Mouse (Mus musculus) erythroblast, adult 5-6 weeks (primary cell): Measurements from ENCODE around the gene Irf1. TPM values are rescaled to one million over a fixed set of nuclear protein-coding genes. Genes with fewer than 3 reads are reported as not detected.

Experiments
- ATAC-seq: replicated peaks from 2 replicates; pipeline ENCODE4 v1.8.0; 2016; ENCODE audit warnings: moderate number of reproducible peaks, mild to moderate bottlenecking, moderate TSS enrichment, inconsistent platforms; ENCODE audit not compliant: poor library complexity, low FRiP score, severe bottlenecking
- total RNA-seq, 2 experiments: library from RNA; stranded (forward) in 1 of 2; stranded (reverse) in 1 of 2; fragments of 150-400 nt in 1 of 2; fragments of 200-764, 138-1000 nt in 1 of 2; gene quantifications; 2 replicates each; pipeline versions ENCODE4 v1.2.3 to v1.2.4; 2015 to 2017; ENCODE audit warnings: low replicate concordance in 2 of 2

Gene Irf1
- total RNA-seq, 2 experiments from 2014 or later = 8.8 to 22.7 TPM

DNA sequence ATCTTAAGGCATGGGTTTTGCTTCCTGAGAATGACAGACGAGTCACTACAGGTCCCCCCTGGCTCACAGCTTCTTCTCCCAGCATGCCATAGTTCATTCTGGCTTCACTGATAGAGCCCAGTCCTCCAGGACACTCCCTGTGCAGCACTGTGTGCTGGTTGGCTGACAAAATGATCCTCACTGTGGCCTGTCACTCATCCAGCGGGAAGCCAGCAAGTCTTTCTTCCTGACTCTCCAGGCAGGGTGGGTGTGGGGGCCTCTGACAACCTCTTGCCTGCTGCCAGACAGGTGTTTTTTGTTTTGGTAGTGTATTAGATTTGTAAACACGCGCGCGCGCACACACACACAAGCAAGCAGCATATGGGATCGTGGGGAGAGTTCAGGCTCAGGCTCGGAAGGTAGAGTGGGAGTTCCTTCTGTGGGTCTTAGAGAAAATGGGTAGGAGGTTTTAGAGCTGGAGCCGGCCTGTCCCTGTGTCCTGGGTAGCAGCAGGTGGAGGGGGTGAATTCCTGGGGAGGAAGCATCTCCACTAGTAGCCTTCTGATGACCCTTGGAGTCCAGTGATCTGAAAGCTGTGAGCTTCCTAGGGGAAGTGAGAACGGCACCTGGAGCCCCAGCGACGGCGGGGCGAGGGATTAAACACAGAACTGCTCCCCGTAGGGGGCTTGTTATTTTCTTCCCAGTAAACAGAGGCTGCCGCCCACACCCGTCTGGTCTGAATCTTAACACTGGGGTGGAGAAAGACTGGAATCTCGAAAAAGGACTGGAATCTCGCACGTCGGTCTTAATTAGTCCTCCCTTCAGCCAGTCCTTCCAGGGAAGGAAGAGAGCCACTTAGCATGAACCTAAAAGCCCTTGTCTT lies 10.0 kb upstream of the Irf1 start:
- ATAC-seq = no peak

DNA sequence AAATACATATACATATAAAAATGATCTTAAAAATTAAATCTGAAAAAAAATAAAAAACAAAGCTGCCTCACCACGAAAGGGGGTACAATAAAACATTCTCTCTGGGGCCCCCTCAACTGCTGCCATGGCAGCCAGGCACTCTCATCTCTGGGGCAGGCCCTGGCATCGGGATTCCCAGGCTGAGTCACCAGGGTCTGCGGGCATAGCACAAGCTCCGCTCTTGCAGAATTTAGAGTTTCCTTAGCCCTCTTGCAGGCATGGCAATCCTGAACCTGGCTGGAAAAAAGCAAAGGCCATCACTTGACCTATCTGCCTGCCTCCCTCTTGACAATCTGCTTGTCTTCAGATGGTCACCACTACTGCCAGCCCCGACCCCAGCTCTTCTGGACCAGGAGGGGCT lies 8.5 kb upstream of the Irf1 start:
- ATAC-seq = no peak

DNA sequence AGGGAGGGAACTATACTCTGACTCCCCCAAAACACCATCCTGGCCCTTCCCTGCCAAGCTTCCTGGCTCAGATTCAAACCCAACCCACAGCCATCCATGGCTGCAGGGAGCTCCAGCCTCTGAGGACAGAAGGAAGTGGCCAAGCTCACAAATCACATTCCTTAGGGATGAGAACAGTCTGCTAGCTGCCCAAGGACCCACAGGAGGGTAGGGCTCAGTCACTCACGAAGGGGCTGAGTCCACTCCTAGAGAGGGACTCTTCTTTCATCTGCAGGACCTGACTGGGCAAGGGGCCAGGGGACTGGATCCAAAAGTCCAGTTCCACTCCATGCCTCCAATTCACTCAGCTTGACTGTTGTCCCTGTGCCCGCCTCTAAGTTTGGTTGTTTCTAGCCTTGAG lies 8.0 kb upstream of the Irf1 start:
- no peak for ATAC-seq

DNA sequence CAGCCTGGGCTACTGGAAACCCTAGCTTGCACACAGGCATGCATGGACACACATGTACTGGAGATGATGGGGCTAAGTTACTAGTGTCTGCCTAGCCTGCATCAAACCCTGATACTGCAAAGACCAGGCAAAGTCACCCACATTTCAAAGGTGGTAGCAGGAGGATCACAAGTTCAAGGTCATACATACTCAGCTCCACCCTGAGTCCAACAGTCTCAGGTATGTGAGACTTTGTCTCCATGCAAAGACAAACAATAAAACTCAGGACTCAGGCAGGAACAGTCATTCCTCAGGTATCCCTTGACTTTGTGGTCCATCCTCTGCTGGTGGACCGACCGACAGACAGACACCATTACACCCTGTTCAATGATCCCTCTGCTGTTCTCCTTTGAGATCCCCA lies 7.4 kb upstream of the Irf1 start:
- no peak for ATAC-seq

DNA sequence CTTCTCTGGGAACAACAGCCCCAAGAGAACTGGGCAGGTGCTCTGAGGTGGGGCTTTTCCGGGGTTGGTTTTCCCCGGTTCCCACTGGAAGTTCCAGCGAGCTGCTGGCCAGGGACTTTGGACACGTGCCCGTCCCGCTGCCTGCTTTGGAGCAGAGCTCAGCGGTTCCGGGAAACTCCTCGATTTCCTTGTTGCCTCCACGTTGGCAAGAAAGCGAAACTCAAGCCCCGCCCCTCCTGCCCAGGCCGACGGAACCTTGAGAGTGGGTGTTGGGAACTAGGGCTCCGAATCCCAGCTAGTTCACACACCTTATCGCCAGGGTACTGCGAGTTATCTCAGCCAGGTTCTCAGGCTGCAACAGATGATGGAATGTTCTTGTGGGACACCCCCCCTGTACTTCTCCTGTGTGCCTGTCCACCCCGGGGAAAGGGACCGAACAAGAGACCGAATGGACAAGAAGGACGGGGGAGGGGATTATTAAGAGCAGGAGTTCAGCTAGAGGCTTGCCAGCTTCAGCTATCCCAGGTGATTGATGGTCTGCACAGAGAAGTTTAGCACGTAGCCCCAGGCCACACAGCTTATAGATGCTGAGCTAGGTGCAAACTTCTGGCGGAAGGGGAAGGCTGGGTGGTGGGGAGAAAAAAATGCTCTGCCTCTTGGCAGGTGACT lies 6.9 kb upstream of the Irf1 start:
- 0 out of 2 replicates have a peak, but pooled peaks have one; percentile 12 for ATAC-seq

DNA sequence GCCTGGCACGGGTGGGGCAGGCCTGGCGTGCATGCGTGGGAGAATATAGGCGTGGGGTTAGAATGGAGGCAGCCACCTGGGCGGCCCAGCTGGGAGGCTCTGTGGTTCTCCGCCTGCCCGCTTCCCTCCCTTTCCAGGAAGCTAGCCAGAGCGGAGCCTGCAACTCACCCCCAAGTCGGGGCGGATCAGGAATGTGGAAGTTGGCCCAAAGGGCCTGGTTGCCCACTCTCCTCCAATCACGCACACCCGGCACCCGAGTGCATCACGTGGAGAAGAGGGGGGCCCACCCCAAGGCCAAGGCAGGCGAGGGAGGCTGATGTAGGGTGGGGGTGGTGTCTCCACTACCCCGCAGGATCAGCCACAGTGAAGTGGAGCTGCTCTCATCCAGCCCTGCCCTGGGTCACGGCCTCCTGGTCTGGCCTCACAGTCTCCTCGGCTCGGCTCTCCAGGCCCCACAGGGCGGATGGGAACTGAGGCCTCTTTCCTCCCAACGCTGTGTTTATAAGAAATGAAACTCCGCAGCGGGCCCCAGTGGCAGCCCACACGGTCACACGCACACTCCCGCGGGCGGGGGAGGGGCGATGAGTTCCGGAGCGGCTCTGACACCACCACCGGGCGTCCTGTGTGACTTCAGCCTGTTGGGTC lies 6.2 kb upstream of the Irf1 start:
- peak; percentile 61 for ATAC-seq

DNA sequence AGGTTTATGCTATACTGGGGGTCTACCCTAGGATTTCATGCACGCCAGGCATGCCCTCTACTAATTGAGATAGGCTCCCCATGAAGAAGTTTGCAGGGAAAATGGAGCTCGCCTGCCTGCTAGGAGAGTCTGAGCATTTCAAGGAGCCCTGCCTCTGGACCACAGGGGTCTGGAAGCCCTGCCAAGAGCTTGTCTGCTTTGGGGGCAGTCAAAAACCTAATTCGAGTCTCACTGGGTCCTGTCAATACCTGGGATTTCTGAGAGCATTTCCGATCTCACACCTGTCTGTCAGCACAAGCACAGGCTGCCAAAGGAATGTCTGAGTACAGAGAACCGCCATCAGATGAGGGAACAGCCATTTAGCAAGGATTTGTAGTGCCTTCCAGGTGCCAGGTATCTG lies 5.2 kb upstream of the Irf1 start:
- no peak for ATAC-seq

DNA sequence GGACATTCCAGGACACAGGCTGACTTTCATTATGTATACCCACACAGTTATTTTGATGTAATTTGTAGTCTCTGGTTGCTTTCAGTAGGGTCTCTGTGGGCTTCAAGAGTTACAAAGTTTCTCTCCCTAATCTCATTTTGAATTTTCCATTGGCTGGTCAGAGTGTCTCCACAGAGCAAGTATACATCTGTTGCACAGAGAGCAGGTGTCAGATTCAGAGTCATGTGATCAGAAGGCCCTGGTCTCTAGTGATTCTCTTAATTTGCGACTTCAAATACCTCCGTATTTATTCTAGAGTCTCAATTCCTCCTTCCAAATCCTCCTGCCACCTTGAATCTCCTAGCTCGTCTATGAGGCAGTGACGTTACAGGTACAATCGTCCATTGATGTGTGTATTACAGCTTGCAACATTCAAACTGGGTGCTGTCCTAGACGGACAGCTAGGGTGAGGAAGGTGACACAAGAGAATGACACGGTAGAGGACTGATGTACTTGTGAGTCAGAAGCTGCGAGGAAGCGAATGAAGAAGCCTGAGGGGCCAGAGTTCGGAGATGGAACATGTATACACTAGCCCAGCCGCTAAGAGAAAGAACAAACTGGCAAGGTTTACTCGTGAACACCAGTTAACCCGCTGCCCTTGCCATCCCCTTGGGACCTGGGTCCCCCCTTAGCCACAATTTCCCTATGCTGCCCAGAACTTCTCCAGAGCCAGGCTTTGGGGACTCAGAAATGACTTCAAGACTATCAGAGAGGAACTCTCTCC lies 1.2 kb upstream of the Irf1 start:
- ATAC-seq = no peak

DNA sequence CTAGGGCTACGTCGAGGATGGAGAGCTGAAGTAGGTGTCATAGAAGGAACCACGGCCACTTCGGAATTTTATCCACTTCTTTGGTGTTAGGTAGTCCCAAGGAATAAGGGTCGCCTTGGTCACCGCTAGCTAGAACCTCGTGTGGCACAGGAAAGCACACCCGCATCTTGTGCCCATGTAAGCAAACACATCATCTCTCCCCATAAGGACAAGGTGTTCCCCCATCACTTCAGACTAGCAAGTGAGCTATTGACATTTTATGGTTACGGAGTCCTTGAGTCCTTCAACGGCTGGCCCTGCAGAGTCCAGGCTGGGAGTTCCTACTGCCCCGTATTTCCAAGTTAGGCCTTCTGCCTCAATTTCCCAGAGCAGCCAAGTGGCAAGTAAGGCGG lies 633 bp upstream of the Irf1 start:
- ATAC-seq = no peak

DNA sequence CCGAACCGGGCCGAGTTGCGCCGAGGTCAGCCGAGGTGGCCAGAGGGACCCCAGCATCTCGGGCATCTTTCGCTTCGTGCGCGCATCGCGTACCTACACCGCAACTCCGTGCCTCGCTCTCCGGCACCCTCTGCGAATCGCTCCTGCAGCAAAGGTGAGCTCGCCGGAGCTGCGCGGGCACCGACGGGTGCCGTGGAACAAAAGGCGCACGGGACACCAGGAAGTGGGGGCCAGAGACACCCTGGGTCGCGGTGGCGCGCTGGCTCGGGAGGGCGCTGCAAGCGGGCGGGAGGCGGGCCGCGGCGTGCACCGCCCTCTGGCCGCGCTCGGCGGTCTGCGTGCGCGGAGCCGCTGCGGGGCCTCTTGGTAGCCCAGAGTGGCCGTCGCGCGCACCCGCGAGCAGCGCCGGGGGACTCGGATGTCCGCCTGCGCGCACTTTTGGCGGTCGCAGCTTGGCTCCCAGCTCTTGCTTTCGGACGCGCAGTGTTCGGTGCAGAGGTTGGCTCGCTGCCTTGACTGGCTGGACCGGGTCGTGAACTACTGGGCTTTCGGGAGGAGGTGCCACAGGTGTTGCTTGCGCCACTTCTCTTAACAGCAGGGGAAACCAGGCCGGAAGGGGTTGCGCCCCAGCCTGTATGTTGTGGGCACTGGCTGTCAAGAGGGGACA lies 444 bp downstream of the Irf1 start:
- no peak for ATAC-seq

DNA sequence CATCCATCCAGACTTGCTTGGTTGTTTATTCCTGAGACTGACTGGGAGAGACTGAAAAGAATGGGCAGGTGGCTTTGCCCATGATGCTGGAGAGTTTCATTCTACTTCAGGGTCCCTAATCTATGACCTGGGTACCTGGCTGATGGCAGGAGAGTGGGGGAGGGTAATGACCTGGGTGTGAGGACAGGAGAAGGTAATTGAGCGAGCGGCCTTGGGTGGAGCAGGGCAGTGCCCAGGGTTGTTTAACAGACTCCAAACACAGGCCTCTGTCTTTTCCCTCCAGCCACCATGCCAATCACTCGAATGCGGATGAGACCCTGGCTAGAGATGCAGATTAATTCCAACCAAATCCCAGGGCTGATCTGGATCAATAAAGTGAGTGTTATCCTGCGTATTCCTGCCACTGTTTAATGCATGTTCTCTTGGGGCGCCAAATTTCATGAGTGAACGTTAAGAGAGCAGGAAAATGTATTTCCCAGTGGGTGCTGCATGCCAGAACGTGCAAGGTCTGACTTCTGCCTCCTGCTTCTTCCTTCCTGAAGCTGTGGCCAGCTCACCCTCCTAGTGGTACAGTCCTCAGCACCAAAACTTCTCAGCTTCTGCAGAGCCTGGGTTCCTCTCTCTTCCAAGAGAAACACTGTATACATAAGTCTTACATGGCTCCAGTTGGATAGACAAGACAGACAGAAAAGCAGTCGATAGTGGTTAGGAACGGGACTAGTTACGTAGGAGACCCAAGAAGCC lies 1.4 kb downstream of the Irf1 start:
- no peak for ATAC-seq

DNA sequence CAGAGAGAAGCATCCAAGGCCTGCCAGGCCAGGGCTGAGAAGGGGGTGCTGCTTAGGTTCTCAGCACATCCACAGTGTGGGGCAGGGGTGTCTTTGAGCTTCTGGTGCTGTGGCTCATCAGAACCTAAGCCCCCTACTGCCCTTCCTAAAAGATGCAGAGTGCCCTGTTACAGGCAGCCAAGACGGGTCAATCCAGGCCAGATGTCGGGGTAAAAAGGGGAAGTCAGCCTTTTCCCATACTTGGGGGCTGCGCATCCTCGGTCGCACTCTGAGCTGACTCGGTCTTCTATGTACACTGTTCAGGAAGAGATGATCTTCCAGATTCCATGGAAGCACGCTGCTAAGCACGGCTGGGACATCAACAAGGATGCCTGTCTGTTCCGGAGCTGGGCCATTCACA lies 2.7 kb downstream of the Irf1 start:
- no peak for ATAC-seq

DNA sequence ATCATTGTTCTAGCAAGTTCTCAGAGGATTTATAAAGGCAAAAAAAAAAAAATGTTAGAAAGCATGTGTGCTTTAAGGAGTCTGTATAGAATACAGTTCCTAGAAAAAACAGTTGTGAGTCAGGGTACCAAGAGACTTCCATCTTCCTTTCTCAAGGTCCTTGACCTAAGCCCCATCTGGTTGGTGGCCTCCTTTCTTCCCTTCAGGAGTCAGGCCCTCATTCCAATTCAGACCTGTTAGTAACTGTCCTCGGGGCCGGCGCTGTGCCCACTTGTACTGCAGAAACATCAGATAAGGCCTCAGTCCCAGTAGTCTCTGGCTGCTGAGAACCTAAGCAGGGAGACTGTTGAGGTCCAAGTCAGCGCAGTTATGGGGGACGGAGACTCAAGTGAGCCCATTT lies 3.3 kb downstream of the Irf1 start, which contains the start of gene Gm17334:
Gene Gm17334 (minus strand): TSS at position 101 of the 400 bp plus-strand sequence.
- ATAC-seq = no peak

DNA sequence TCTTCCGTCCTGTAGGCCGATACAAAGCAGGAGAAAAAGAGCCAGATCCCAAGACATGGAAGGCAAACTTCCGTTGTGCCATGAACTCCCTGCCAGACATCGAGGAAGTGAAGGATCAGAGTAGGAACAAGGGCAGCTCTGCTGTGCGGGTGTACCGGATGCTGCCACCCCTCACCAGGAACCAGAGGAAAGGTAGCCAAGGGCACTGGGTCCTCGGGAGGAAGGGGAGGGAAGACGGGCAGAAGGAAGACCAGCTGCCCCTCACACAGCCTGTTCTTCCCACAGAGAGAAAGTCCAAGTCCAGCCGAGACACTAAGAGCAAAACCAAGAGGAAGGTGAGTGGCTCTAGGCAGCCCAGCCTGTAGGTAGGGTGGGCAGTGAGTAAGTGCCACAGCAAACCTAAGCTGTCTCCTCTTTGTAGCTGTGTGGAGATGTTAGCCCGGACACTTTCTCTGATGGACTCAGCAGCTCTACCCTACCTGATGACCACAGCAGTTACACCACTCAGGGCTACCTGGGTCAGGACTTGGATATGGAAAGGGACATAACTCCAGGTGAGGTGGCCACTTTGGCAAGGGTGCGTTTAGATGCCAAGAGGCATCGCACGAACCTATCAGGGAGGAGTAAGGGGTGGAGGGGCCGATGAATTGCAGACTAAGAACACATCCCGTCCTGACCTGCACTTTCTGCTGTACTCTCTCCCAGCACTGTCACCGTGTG lies 4.0 kb downstream of the Irf1 start:
- no peak for ATAC-seq

DNA sequence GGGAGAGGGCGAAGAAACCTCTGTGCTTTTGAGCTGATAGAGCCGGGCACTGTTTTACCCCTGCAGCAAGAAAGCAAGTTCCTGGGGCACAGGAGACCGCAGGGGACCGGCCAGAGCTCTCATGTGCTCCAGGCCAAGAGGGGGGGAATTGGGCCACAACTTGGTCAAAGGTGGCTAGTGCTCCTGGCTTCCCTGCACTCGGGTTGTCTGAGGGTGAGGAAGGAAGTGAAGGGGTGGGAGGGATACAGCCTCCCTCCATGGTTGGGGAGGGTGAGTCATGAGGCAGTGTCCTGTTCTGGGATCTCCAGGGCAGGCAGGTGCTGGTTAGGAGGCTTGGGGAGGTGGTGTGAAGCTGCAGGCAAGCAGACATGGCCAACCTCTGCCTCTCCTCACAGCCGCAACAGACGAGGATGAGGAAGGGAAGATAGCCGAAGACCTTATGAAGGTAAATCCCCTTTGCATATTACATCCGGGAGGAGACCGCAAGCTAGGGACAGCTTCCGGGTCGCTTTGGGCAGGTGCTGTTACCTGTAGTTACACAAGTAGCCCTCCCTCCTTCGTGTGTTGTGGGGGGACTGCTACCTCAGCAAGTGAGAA lies 4.9 kb downstream of the Irf1 start:
- no peak for ATAC-seq

DNA sequence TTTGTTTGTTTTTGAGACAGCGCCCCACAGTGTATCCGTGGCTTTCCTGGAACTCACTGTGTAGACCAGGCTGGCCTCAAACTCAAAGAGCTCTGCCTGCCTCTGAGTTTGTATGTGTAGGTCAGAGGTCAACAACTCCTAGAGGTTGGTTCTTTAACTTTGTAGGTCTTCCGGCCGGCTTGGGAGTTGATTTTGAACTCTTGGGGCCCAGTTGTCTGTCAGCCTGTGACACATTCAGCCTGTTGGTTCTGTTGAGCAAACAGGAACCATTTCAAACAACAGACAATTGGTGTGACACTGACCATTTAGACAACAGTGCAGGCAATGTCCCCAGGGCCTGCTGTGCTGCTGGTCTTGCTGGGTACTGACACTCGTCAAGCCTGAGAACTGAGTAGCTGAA lies 7.9 kb downstream of the Irf1 start:
- no peak for ATAC-seq

DNA sequence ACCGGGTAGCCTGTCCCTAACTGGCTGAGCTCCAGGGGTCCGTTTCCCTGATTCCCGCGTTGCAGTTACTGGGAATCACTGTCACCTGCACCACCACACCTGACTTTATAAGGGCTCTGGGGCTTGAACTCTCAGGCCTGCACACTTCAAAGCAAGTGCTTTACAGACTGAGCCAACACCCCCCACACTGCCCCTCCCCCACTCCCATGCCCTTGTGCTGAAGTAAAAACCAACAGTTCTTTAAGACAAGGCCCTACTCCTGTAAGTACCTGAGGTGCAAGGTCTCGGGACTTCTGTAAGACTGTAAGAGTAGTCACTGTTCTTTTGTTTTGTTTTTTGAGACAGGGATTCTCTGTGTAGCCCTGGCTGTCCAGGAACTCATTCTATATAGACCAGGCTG lies 8.6 kb downstream of the Irf1 start:
- no peak for ATAC-seq

DNA sequence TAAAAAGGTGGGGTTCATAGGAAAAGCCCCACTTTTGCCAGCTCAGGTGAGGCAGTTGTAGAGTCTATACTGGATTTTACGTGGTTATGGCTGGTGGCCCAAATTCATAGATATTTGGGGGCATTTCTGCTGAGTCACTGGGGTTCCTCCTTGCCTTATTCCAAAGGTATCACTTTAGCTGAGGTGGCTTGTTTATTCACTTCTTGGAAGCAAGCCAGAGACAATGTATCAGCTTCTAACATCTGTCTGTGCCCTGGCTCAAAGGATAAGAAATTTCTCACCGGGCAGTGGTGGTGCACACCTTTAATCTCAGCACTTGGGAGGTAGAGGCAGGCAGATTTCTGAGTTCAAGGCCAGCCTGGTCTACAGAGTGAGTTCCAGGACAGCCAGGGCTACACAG lies 10.0 kb downstream of the Irf1 start:
- ATAC-seq = no peak
